Mouse (Mus musculus): Measurements from ENCODE around the gene Cdk6.

DNA sequence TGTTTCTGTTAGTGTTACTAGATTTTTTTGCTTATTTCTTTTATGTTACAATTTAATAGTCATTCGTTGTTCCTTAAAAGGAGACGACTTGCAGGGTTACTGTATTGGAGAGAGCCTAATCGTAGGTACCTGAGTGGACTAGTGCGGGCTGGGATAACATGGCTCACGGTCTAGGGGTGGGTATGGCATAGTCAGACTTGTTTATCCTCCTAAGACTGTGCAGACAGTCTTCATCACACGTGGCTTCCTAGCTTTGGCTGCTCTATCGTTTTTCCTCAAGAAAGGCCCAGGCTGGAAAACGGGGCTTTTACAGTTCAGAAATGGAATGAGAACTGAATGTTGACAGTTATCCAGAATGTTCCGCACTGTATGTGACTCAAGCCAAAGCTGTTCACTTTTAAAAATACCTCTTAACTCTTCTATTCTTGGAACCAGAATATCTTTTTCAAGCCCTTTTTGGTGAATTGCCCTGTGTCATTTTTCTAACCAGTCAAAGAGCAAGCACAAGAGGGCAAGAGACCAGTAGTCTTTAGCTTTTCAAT is 39.5 kb downstream of the Cdk6 start:
- TF ChIP-seq CTCF (IDR thresholded peaks at IDR 0.05; ENCODE audit: insufficient read depth, low read length) (no peak), POLR2A (IDR thresholded peaks at IDR 0.05; ENCODE audit: borderline replicate concordance, extremely low read depth, low read depth, low read length) (no peak)
